ENCODE assay signal across 8 mouse cellular contexts in the genomic region with DNA sequence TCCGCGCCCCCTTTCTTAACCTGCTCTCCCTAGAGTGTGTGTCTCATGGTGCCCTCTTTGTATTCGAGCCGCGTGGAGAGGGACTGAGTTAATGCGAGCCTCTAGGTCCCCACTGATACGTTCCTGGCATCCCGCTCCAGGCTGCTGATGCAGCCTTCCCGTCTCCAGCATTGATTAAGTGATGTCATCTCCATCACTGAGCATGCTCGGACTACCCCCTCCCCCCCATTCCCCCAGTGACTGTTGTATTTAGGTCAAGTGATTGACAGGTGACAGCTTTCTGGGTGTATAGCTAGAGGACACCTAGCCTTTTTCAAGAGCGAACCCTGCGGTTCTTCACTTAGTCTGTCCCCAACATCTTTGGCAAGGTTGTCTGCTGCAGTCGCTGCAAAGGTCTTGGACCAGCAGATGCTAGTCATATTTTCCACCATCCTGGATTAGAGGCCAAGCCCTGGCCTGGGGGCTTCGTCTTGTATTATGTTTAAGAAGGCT. TPM values are rescaled to one million over a fixed set of nuclear protein-coding genes. Genes with fewer than 3 reads are reported as not detected.
DNase-seq lines count a peak whose midpoint lies in the region; ATAC-seq lines count a peak whose summit lies in the region.

No protein-coding gene starts in this region.

- H3K4me3 ChIP-seq in forebrain, embryonic 10.5 days: peak overlapping the region; percentile 98
- H3K4me3 ChIP-seq in neural tube, embryonic 12.5 days: peak overlapping the region; percentile 87

- H3K9me3 ChIP-seq in forebrain, embryonic 10.5 days: peaks cover 20% of the 10 kb centered on the region
- H3K9me3 ChIP-seq in neural tube, embryonic 12.5 days: no peaks in the 10 kb centered on the region

- peak; percentile 69 for ATAC-seq in neural tube, embryonic 12.5 days (ENCODE audit: low FRiP score, low read depth)

- peak; percentile 60 for DNase-seq in layer of hippocampus, adult 11-12 months (ENCODE audit: low spot score)
- no peak for DNase-seq in layer of hippocampus, adult 9-10 months (ENCODE audit: low spot score)
- DNase-seq in forebrain, embryonic 10.5 days (ENCODE audit: extremely low spot score, low spot score): peak; percentile 55
- DNase-seq in layer of hippocampus, postnatal 10 days (ENCODE audit: low spot score in 2 of 2): peak; percentile 49 to 66
- no peak for DNase-seq in adrenal gland, adult 8-10 months
- no peak for DNase-seq in kidney, postnatal 4 days
- DNase-seq in thymus, adult 18-20 months: no peak

- peak overlapping the region; percentile 88 for H3K9ac ChIP-seq in neural tube, embryonic 12.5 days

- H3K27me3 ChIP-seq in forebrain, embryonic 10.5 days (ENCODE audit: poor library complexity, severe bottlenecking): no peaks in the 10 kb centered on the region
- no peaks in the 10 kb centered on the region for H3K27me3 ChIP-seq in neural tube, embryonic 12.5 days (replicated peaks)

- 13% methylated on average over 14 of the region's 14 CpGs for WGBS in forebrain, embryonic 10.5 days
- WGBS in neural tube, embryonic 12.5 days: 17% methylated on average over 14 of the region's 14 CpGs

- H3K4me1 ChIP-seq in forebrain, embryonic 10.5 days: peaks cover 27% of the 10 kb centered on the region
- H3K4me1 ChIP-seq in neural tube, embryonic 12.5 days: peaks cover 12% of the 10 kb centered on the region; the same call in 1 of the 2 replicates

- peak overlapping the region; percentile 95 for H3K27ac ChIP-seq in forebrain, embryonic 10.5 days
- 0 out of 2 replicates have a peak overlapping the region, but pooled peaks have one; percentile 26 for H3K27ac ChIP-seq in neural tube, embryonic 12.5 days

- peaks cover 38% of the 10 kb centered on the region for H3K36me3 ChIP-seq in forebrain, embryonic 10.5 days (replicated peaks)
- peaks cover 11% of the 10 kb centered on the region for H3K36me3 ChIP-seq in neural tube, embryonic 12.5 days

- H3K4me2 ChIP-seq in neural tube, embryonic 12.5 days (replicated peaks): peak overlapping the region; percentile 66

RNA-seq across cellular contexts. Expression of a gene that starts 1.6 kb away (rescaled TPM):
- polyA plus RNA-seq in forebrain, embryonic 10.5 days (2016; fragmentation: Nextera tagmentation; extraction: Ambion mirVana): 30.9 and 35.8 TPM in 2 replicates
- 100 to 1,000 TPM; 545 to 571 TPM for total RNA-seq in layer of hippocampus, postnatal 10 days (2021)
- polyA plus RNA-seq in neural tube, embryonic 12.5 days (2016; fragmentation: Nextera tagmentation; extraction: Ambion mirVana): 165 and 168 TPM in 2 replicates
- 10 to 100 TPM; 10.0 to 17.4 (median 13.4) TPM for total RNA-seq in adrenal gland, adult 8-10 months (2022)

Comparison
In these comparisons a context has a peak if more than half of its experiments do, and no peak if none do; other contexts are left out.
1. DNase-seq: peak in layer of hippocampus, adult 11-12 months (single experiment), forebrain, embryonic 10.5 days (single experiment) and layer of hippocampus, postnatal 10 days (2 of 2); none in layer of hippocampus, adult 9-10 months (single experiment), adrenal gland, adult 8-10 months (single experiment), kidney, postnatal 4 days (0 of 2) and thymus, adult 18-20 months (0 of 2).
2. RNA of a gene that starts 1.6 kb away (total RNA-seq): 545 to 571 TPM in layer of hippocampus, postnatal 10 days; 10.0 to 17.4 TPM in adrenal gland, adult 8-10 months; every median in the first group is over 10 times any median in the second.